Mouse (Mus musculus): Measurements from ENCODE around the gene Rad51b. TPM values are rescaled to one million over a fixed set of nuclear protein-coding genes. Genes with fewer than 3 reads are reported as not detected.
A peak's percentile ranks its signal among the peaks of the same experiment; 100 is the strongest.

Rad51b gene
- polyA plus RNA-seq, 1 experiment from 2014 or later = 4.4 TPM

GRCm38 (mm10) chr12:79358613-79359218 lies 61.6 kb downstream of the Rad51b start:
- no peak overlapping the region for H3K4me2 ChIP-seq (ENCODE audit: low read depth, low read length)
- no peaks in the 10 kb centered on the region for H3K27me3 ChIP-seq (ENCODE audit: control insufficient read depth, insufficient read depth, low read depth, low read length)
- H3K4me3 ChIP-seq (ENCODE audit: low read depth, low read length) = no peak overlapping the region
- no peak overlapping the region for H3K9ac ChIP-seq (ENCODE audit: low read depth, low read length)
- H3K36me3 ChIP-seq (ENCODE audit: control insufficient read depth, insufficient read depth) = no peaks in the 10 kb centered on the region
- H3K27ac ChIP-seq (ENCODE audit: low read length) = no peak overlapping the region
- peak; percentile 62; the same call in 1 of the 2 replicates for ATAC-seq (ENCODE audit: low read depth)
- H3K4me1 ChIP-seq (ENCODE audit: control insufficient read depth, low read depth, low read length) = no peaks in the 10 kb centered on the region
- 20% methylated on average over 10 of the region's 10 CpGs for WGBS (ENCODE audit: insufficient replicate concordance)
- no peaks in the 10 kb centered on the region for H3K9me3 ChIP-seq (replicated peaks; ENCODE audit: control insufficient read depth, low read length)

GRCm38 (mm10) chr12:79359404-79359803 lies 62.3 kb downstream of the Rad51b start:
- H3K27me3 ChIP-seq (ENCODE audit: control insufficient read depth, insufficient read depth, low read depth, low read length) = no peaks in the 10 kb centered on the region
- H3K4me1 ChIP-seq (ENCODE audit: control insufficient read depth, low read depth, low read length) = no peaks in the 10 kb centered on the region
- H3K4me3 ChIP-seq (ENCODE audit: low read depth, low read length) = no peak overlapping the region
- no peaks in the 10 kb centered on the region for H3K9me3 ChIP-seq (replicated peaks; ENCODE audit: control insufficient read depth, low read length)
- ATAC-seq (ENCODE audit: low read depth) = no peak
- no peaks in the 10 kb centered on the region for H3K36me3 ChIP-seq (ENCODE audit: control insufficient read depth, insufficient read depth)
- H3K27ac ChIP-seq (ENCODE audit: low read length) = no peak overlapping the region
- 78% methylated on average over 2 of the region's 2 CpGs for WGBS (ENCODE audit: insufficient replicate concordance)
- no peak overlapping the region for H3K4me2 ChIP-seq (ENCODE audit: low read depth, low read length)
- H3K9ac ChIP-seq (ENCODE audit: low read depth, low read length) = no peak overlapping the region

GRCm38 (mm10) chr12:79362219-79362618 lies 65.1 kb downstream of the Rad51b start:
- H3K27ac ChIP-seq (ENCODE audit: low read length) = no peak overlapping the region
- no peak overlapping the region for H3K4me2 ChIP-seq (ENCODE audit: low read depth, low read length)
- H3K9me3 ChIP-seq (replicated peaks; ENCODE audit: control insufficient read depth, low read length) = no peaks in the 10 kb centered on the region; the same call in 1 of the 2 replicates
- H3K27me3 ChIP-seq (ENCODE audit: control insufficient read depth, insufficient read depth, low read depth, low read length) = no peaks in the 10 kb centered on the region
- no peaks in the 10 kb centered on the region for H3K36me3 ChIP-seq (ENCODE audit: control insufficient read depth, insufficient read depth)
- no peaks in the 10 kb centered on the region for H3K4me1 ChIP-seq (ENCODE audit: control insufficient read depth, low read depth, low read length)
- WGBS (ENCODE audit: insufficient replicate concordance) = 35% methylated on average over 1 of the region's 1 CpGs
- H3K4me3 ChIP-seq (ENCODE audit: low read depth, low read length) = no peak overlapping the region
- ATAC-seq (ENCODE audit: low read depth) = no peak
- no peak overlapping the region for H3K9ac ChIP-seq (ENCODE audit: low read depth, low read length)

GRCm38 (mm10) chr12:79364284-79364683 lies 67.2 kb downstream of the Rad51b start:
- ATAC-seq (ENCODE audit: low read depth) = no peak
- H3K27ac ChIP-seq (ENCODE audit: low read length) = no peak overlapping the region
- no peaks in the 10 kb centered on the region for H3K36me3 ChIP-seq (ENCODE audit: control insufficient read depth, insufficient read depth)
- 59% methylated on average over 2 of the region's 2 CpGs for WGBS (ENCODE audit: insufficient replicate concordance)
- H3K4me1 ChIP-seq (ENCODE audit: control insufficient read depth, low read depth, low read length) = no peaks in the 10 kb centered on the region; the same call in 1 of the 2 replicates
- H3K4me2 ChIP-seq (ENCODE audit: low read depth, low read length) = no peak overlapping the region
- H3K27me3 ChIP-seq (ENCODE audit: control insufficient read depth, insufficient read depth, low read depth, low read length) = no peaks in the 10 kb centered on the region
- H3K9me3 ChIP-seq (replicated peaks; ENCODE audit: control insufficient read depth, low read length) = no peaks in the 10 kb centered on the region; the same call in 1 of the 2 replicates
- no peak overlapping the region for H3K9ac ChIP-seq (ENCODE audit: low read depth, low read length)
- H3K4me3 ChIP-seq (ENCODE audit: low read depth, low read length) = no peak overlapping the region

- H3K36me3 ChIP-seq (ENCODE audit: control insufficient read depth, insufficient read depth) = no peaks in the 10 kb centered on the region
- no peaks in the 10 kb centered on the region for H3K27me3 ChIP-seq (ENCODE audit: control insufficient read depth, insufficient read depth, low read depth, low read length)
- no peak overlapping the region for H3K9ac ChIP-seq (ENCODE audit: low read depth, low read length)
- no peak for ATAC-seq (ENCODE audit: low read depth)
- H3K4me1 ChIP-seq (ENCODE audit: control insufficient read depth, low read depth, low read length) = no peaks in the 10 kb centered on the region; the same call in 1 of the 2 replicates
- WGBS (ENCODE audit: insufficient replicate concordance) = 69% methylated on average over 3 of the region's 3 CpGs
- no peak overlapping the region for H3K27ac ChIP-seq (ENCODE audit: low read length)
- H3K9me3 ChIP-seq (replicated peaks; ENCODE audit: control insufficient read depth, low read length) = no peaks in the 10 kb centered on the region; the same call in 1 of the 2 replicates
- H3K4me2 ChIP-seq (ENCODE audit: low read depth, low read length) = no peak overlapping the region
- no peak overlapping the region for H3K4me3 ChIP-seq (ENCODE audit: low read depth, low read length)
Measured at GRCm38 (mm10) chr12:79368818-79369217, 71.7 kb downstream of the Rad51b start.

DNA sequence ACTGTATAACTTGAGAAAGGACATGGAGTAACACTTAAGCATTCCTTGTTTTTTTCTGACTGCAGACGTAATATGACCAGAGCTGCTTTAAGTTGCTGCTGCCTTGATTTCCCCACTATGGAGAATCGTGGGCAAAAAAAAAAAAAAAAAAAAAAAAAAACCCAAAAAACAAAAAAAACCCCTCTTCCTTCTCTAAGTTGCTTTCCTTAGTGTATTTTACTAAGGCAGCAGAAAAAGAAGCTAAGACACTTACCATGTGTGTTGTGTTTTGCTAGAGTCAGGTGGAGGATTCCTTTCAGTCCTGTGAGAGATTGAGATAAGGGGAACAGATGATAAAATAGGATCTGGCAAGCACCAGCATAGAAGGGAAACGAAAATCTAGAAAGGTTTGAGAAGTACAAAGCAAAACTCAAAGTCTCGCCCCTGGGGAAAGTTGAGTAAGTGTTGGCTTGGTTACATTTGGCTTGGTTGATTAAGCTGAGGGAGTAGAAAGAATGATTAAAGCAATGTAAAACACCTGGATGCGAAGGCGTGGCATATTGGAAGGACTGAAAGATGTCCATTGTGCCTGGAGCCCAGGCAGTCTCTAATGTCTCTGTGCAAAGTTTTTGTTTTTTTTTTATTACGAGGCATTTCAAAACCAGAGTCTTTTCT lies 72.6 kb downstream of the Rad51b start:
- H3K4me3 ChIP-seq (ENCODE audit: low read depth, low read length) = no peak overlapping the region
- no peak overlapping the region for H3K9ac ChIP-seq (ENCODE audit: low read depth, low read length)
- no peak overlapping the region for H3K4me2 ChIP-seq (ENCODE audit: low read depth, low read length)
- no peak overlapping the region for H3K27ac ChIP-seq (ENCODE audit: low read length)
- no peaks in the 10 kb centered on the region; the same call in 1 of the 2 replicates for H3K9me3 ChIP-seq (replicated peaks; ENCODE audit: control insufficient read depth, low read length)
- ATAC-seq (ENCODE audit: low read depth) = no peak
- WGBS (ENCODE audit: insufficient replicate concordance) = 60% methylated on average over 7 of the region's 7 CpGs
- no peaks in the 10 kb centered on the region for H3K36me3 ChIP-seq (ENCODE audit: control insufficient read depth, insufficient read depth)
- H3K27me3 ChIP-seq (ENCODE audit: control insufficient read depth, insufficient read depth, low read depth, low read length) = no peaks in the 10 kb centered on the region
- no peaks in the 10 kb centered on the region; the same call in 1 of the 2 replicates for H3K4me1 ChIP-seq (ENCODE audit: control insufficient read depth, low read depth, low read length)

DNA sequence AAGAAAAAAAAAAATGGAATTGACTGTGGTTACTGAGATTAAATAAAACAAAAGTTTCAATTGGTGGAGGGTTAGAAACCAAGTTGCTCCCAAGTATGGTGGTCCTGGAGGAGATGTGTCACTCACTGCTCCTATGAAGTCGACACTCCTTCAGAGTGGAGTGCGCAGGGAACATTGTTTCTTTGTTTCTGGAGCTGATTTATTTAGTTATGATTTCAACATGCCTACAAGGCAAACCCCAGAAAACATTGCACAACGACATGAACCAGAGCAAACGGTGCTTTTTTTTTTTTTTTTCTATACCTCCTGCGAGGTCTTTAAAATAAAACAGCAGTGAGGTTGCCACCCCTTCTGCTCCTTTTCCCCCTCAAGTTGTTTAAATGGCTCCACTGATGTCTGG lies 75.6 kb downstream of the Rad51b start:
- H3K27me3 ChIP-seq (ENCODE audit: control insufficient read depth, insufficient read depth, low read depth, low read length) = no peaks in the 10 kb centered on the region
- H3K4me3 ChIP-seq (ENCODE audit: low read depth, low read length) = no peak overlapping the region
- no peak overlapping the region for H3K4me2 ChIP-seq (ENCODE audit: low read depth, low read length)
- H3K36me3 ChIP-seq (ENCODE audit: control insufficient read depth, insufficient read depth) = no peaks in the 10 kb centered on the region
- ATAC-seq (ENCODE audit: low read depth) = no peak
- H3K4me1 ChIP-seq (ENCODE audit: control insufficient read depth, low read depth, low read length) = no peaks in the 10 kb centered on the region; the same call in 1 of the 2 replicates
- H3K9me3 ChIP-seq (replicated peaks; ENCODE audit: control insufficient read depth, low read length) = no peaks in the 10 kb centered on the region
- WGBS (ENCODE audit: insufficient replicate concordance) = 60% methylated on average over 5 of the region's 5 CpGs
- no peak overlapping the region for H3K9ac ChIP-seq (ENCODE audit: low read depth, low read length)
- H3K27ac ChIP-seq (ENCODE audit: low read length) = no peak overlapping the region

- WGBS (ENCODE audit: insufficient replicate concordance) = 62% methylated on average over 1 of the region's 1 CpGs
- no peak for ATAC-seq (ENCODE audit: low read depth)
- Histone ChIP-seq H3K9ac (ENCODE audit: low read depth, low read length) (no peak overlapping the region), H3K4me2 (ENCODE audit: low read depth, low read length) (no peak overlapping the region), H3K4me3 (ENCODE audit: low read depth, low read length) (no peak overlapping the region), H3K36me3 (ENCODE audit: control insufficient read depth, insufficient read depth) (no peaks in the 10 kb centered on the region), H3K4me1 (ENCODE audit: control insufficient read depth, low read depth, low read length) (no peaks in the 10 kb centered on the region), H3K9me3 (replicated peaks; ENCODE audit: control insufficient read depth, low read length) (no peaks in the 10 kb centered on the region), H3K27ac (ENCODE audit: low read length) (no peak overlapping the region), H3K27me3 (ENCODE audit: control insufficient read depth, insufficient read depth, low read depth, low read length) (no peaks in the 10 kb centered on the region)
Measured at GRCm38 (mm10) chr12:79377378-79377777, 80.3 kb downstream of the Rad51b start.

DNA sequence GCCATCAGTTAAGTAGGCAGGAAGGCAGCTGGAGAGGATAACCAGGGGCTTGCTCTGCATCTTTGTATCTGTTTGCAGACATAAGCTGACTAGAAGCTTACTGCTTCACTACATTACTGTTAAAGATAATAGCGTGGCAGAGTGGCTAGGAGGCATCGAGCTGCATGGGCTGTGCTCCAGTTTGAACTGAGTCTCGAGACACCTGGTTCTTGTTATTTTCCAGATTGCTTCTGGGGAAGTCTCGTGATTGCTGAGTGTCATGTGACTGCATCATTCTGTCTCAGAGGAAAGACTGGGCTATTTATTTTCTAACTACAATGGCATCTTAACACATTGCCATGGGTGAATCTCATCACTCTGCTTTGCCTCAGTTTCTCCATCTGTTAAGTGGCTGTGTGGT lies 80.8 kb downstream of the Rad51b start:
- no peak overlapping the region for H3K4me3 ChIP-seq (ENCODE audit: low read depth, low read length)
- H3K4me1 ChIP-seq (ENCODE audit: control insufficient read depth, low read depth, low read length) = no peaks in the 10 kb centered on the region
- H3K27me3 ChIP-seq (ENCODE audit: control insufficient read depth, insufficient read depth, low read depth, low read length) = no peaks in the 10 kb centered on the region
- no peak overlapping the region for H3K27ac ChIP-seq (ENCODE audit: low read length)
- no peaks in the 10 kb centered on the region for H3K9me3 ChIP-seq (replicated peaks; ENCODE audit: control insufficient read depth, low read length)
- no peak overlapping the region for H3K4me2 ChIP-seq (ENCODE audit: low read depth, low read length)
- 47% methylated on average over 4 of the region's 4 CpGs for WGBS (ENCODE audit: insufficient replicate concordance)
- H3K9ac ChIP-seq (ENCODE audit: low read depth, low read length) = no peak overlapping the region
- H3K36me3 ChIP-seq (ENCODE audit: control insufficient read depth, insufficient read depth) = no peaks in the 10 kb centered on the region
- no peak for ATAC-seq (ENCODE audit: low read depth)
